In genomic region chr2:157989946-157990345, GRCm38 (mm10) we compare ENCODE assay signal across 7 mouse cellular contexts. TPM values are rescaled to one million over a fixed set of nuclear protein-coding genes. Genes with fewer than 3 reads are reported as not detected.
DNase-seq lines count a peak whose midpoint lies in the region; ATAC-seq and TF ChIP-seq lines count a peak whose summit lies in the region.

No protein-coding gene starts in this region.

- H3K27ac ChIP-seq in ES-E14 (ENCODE audit: insufficient read depth, low read depth, low read length, poor library complexity, severe bottlenecking), result no peak overlapping the region

- no peaks in the 10 kb centered on the region for H3K9me3 ChIP-seq in ES-E14 (ENCODE audit: control insufficient read depth, insufficient read depth, low read depth, low read length)

- no peak overlapping the region for H3K4me3 ChIP-seq in ES-E14 (ENCODE audit: insufficient read depth in 1 of 2, low read depth in 1 of 2, low read length in 2 of 2, poor library complexity in 1 of 2, severe bottlenecking in 1 of 2)

- no peak for ATAC-seq in erythroid progenitor cell, adult 5-6 weeks (replicated peaks; ENCODE audit: low FRiP score, poor library complexity, severe bottlenecking)

- in situ Hi-C loops in ES-E14 (cut with MboI; ENCODE audit: low sequenced_read_pairs in 2 of 2, unreplicated experiment in 2 of 2), result loop anchor here in 1 of 2 experiments (25.0 kb wide), 1 partner anchor 378 kb away; no protein-coding TSS in a partner anchor

- peaks cover 10% of the 10 kb centered on the region; the same call in 1 of the 2 replicates for H3K36me3 ChIP-seq in ES-E14 (ENCODE audit: control insufficient read depth, insufficient read depth, low read length, poor library complexity, severe bottlenecking)

- WGBS in large intestine, adult 2 months, result 28% methylated on average over 2 of the region's 2 CpGs

- no peaks in the 10 kb centered on the region for H3K4me1 ChIP-seq in ES-E14 (ENCODE audit: control insufficient read depth in 2 of 2, insufficient read depth in 2 of 2, low read length in 2 of 2, poor library complexity in 1 of 2)

- H3K9ac ChIP-seq in ES-E14 (ENCODE audit: insufficient read depth, low read depth, low read length, poor library complexity, severe bottlenecking), result no peak overlapping the region

- peak; percentile 30 for DNase-seq in kidney, adult 9 months
- no peak for DNase-seq in kidney, adult 8-10 months
- peak; percentile 7 to 14 for DNase-seq in B cell, adult 2 months
- no peak for DNase-seq in ES-E14 (ENCODE audit: low read depth, low spot score)
- peak; percentile 45 for DNase-seq in large intestine, adult 2 months (ENCODE audit: low read depth, low spot score)
- DNase-seq in spleen, postnatal 14 days (ENCODE audit: low spot score in 2 of 2), result no peak

TF ChIP-seq in ES-E14, 5 proteins besides CTCF, POLR2A, EP300 and RAD21:
- TF ChIP-seq CHD2 (IDR thresholded peaks at IDR 0.05; ENCODE audit: low read depth, low read length), result no peak
- peak; percentile 33; the same call in 1 of the 2 replicates for TF ChIP-seq ZC3H11A (IDR thresholded peaks at IDR 0.05; ENCODE audit: borderline replicate concordance, low read depth, low read length)
TF ChIP-seq in ES-E14: peak in this region for 1.

RNA-seq across cellular contexts. Expression of gene Tti1, which starts 38.3 kb away (rescaled TPM):
- 25.3 and 34.1 TPM in 2 replicates for total RNA-seq in ES-E14 (2012; rRNA removed)
- polyA plus RNA-seq in large intestine, adult 2 months (2012; rRNA removed), result 9.1 and 13.9 TPM in 2 replicates
- total RNA-seq in erythroid progenitor cell, adult 5-6 weeks (2015; ENCODE audit: low replicate concordance), result 13.7 and 18.4 TPM in 2 replicates
- 9.2 and 16.4 TPM in 2 replicates for total RNA-seq in erythroid progenitor cell, adult 5-6 weeks (2017; ENCODE audit: low replicate concordance)

RNA-seq across cellular contexts. Expression of gene Rprd1b, which starts 38.4 kb away (rescaled TPM):
- 11.3 and 13.1 TPM in 2 replicates for total RNA-seq in ES-E14 (2012; rRNA removed)
- polyA plus RNA-seq in large intestine, adult 2 months (2012; rRNA removed), result 16.9 and 18.3 TPM in 2 replicates
- total RNA-seq in erythroid progenitor cell, adult 5-6 weeks (2015; ENCODE audit: low replicate concordance), result 50.1 and 57.0 TPM in 2 replicates
- total RNA-seq in erythroid progenitor cell, adult 5-6 weeks (2017; ENCODE audit: low replicate concordance), result 34.4 and 44.5 TPM in 2 replicates

Comparison
In these comparisons a context has a peak if more than half of its experiments do, and no peak if none do; other contexts are left out.
1. DNase-seq: peak in kidney, adult 9 months (single experiment), B cell, adult 2 months (2 of 2) and large intestine, adult 2 months (single experiment); none in kidney, adult 8-10 months (0 of 2), ES-E14 (single experiment) and spleen, postnatal 14 days (0 of 2).